Mouse (Mus musculus) ES-E14 (cell line): ENCODE results near the gene Mid2. TPM values are rescaled to one million over a fixed set of nuclear protein-coding genes. Genes with fewer than 3 reads are reported as not detected.
A peak's percentile ranks its signal among the peaks of the same experiment; 100 is the strongest.
"Not testable (repeated sequence)": the region's sequence is repeated elsewhere in the genome, so short reads cannot be mapped to it uniquely, and the experiment has no call there.

Experiments
- DNase-seq: peaks from one replicate; pipeline ENCODE4 v3.0.0-alpha.2; 2013; ENCODE audit warnings: low read depth, low spot score
- H3K27ac ChIP-seq: 2 replicates; pipeline ENCODE4 v1.5.1; 2012; ENCODE audit warnings: low read depth, mild to moderate bottlenecking, low read length, moderate library complexity, mixed read lengths; ENCODE audit not compliant: poor library complexity, insufficient read depth, severe bottlenecking
- H3K36me3 ChIP-seq: 2 replicates; pipeline ENCODE4 v1.6.1; 2012; ENCODE audit warnings: mild to moderate bottlenecking, low read length, moderate library complexity, mixed read lengths; ENCODE audit not compliant: control insufficient read depth, poor library complexity, insufficient read depth, severe bottlenecking
- H3K4me1 ChIP-seq, 2 experiments: fragments of 150-350 bp in 1 of 2; sonication (generic) in 1 of 2; 2 replicates each; pipeline ENCODE4 v1.6.1; 2012; ENCODE audit warnings: low read length in 2 of 2, mild to moderate bottlenecking in 1 of 2, mixed read lengths in 1 of 2; ENCODE audit not compliant: control insufficient read depth in 2 of 2, insufficient read depth in 2 of 2, poor library complexity in 1 of 2
- H3K4me3 ChIP-seq, 2 experiments: fragments of 150-350 bp in 1 of 2; sonication (generic) in 1 of 2; 2 replicates each; pipeline ENCODE4 v1.5.1; 2012; ENCODE audit warnings: low read length in 2 of 2, low read depth in 1 of 2, mild to moderate bottlenecking in 1 of 2, mixed read lengths in 1 of 2; ENCODE audit not compliant: insufficient read depth in 1 of 2, poor library complexity in 1 of 2, severe bottlenecking in 1 of 2
- H3K9ac ChIP-seq: 2 replicates; pipeline ENCODE4 v1.6.1; 2012; ENCODE audit warnings: low read depth, mild to moderate bottlenecking, low read length, mixed read lengths; ENCODE audit not compliant: poor library complexity, insufficient read depth, severe bottlenecking
- H3K9me3 ChIP-seq: fragments of 150-350 bp; sonication (generic); 2 replicates; pipeline ENCODE4 v1.6.1; 2012; ENCODE audit warnings: low read depth, mild to moderate bottlenecking, low read length; ENCODE audit not compliant: control insufficient read depth, insufficient read depth
- CHD2 ChIP-seq: IDR thresholded peaks from 2 replicates; pipeline ENCODE4 v1.6.1; 2014; ENCODE audit warnings: mild to moderate bottlenecking, low read depth, low read length, inconsistent platforms
- HCFC1 ChIP-seq: IDR thresholded peaks from 2 replicates; pipeline ENCODE4 v1.6.1; 2012; ENCODE audit warnings: low read length, inconsistent platforms, borderline replicate concordance; ENCODE audit not compliant: insufficient read depth
- MAFK ChIP-seq: IDR thresholded peaks from 2 replicates; pipeline ENCODE4 v1.6.1; 2014; ENCODE audit warnings: mild to moderate bottlenecking, low read depth, low read length, inconsistent platforms; ENCODE audit not compliant: insufficient read depth
- ZC3H11A ChIP-seq: IDR thresholded peaks from 2 replicates; pipeline ENCODE4 v1.6.1; 2012; ENCODE audit warnings: low read depth, mild to moderate bottlenecking, inconsistent platforms, low read length, borderline replicate concordance
- ZNF384 ChIP-seq: IDR thresholded peaks from 2 replicates; pipeline ENCODE4 v1.6.1; 2012; ENCODE audit warnings: low read depth, low read length, inconsistent platforms
- in situ Hi-C, 2 experiments: fragments of 600-800 bp; cut with MboI; formaldehyde crosslinking; loops; one replicate each; pipeline ENCODE4 v1.15.1; 2025; ENCODE audit warnings: low sequenced_read_pairs in 2 of 2, inconsistent platforms in 1 of 2; ENCODE audit not compliant: unreplicated experiment in 2 of 2
- total RNA-seq: library from RNA; depleted of rRNA; stranded (reverse); fragments of 300-350 nt; gene quantifications from 2 replicates; pipeline ENCODE4 v1.2.3, GENCODE M21; 2012

Mid2 gene
- total RNA-seq, 1 experiment = 0.94 TPM

- Histone ChIP-seq H3K27ac (no peak overlapping the region), H3K9me3 (no peaks in the 10 kb centered on the region), H3K4me3 (no peak overlapping the region), H3K36me3 (no peaks in the 10 kb centered on the region), H3K4me1 (0 out of 4 replicates have a peak, but pooled peaks cover 0 to 1% of the 10 kb centered on the region in 2 experiments), H3K9ac (no peak overlapping the region)
- no peak for DNase-seq
- in situ Hi-C loops = no loop called here
- TF ChIP-seq ZC3H11A = no peak
- no peak for TF ChIP-seq ZNF384
- no peak for TF ChIP-seq MAFK
- no peak for TF ChIP-seq CHD2
- TF ChIP-seq HCFC1 = no peak
Measured at GRCm38 (mm10) chrX:140660731-140661130, 3.7 kb upstream of the Mid2 start.

- H3K36me3 ChIP-seq = no peaks in the 10 kb centered on the region
Measured at GRCm38 (mm10) chrX:140663516-140663915, 883 bp upstream of the Mid2 start.

GRCm38 (mm10) chrX:140665242-140665810 lies 927 bp downstream of the Mid2 start:
- TF ChIP-seq ZC3H11A = no peak
- no peak for TF ChIP-seq CHD2
- no peak for TF ChIP-seq ZNF384
- TF ChIP-seq HCFC1 = no peak
- no peak for TF ChIP-seq MAFK
- H3K9ac ChIP-seq = peak overlapping the region; percentile 45; the same call in 1 of the 2 replicates
- peak overlapping the region; percentile 48 to 66 for H3K4me3 ChIP-seq
- H3K9me3 ChIP-seq = no peaks in the 10 kb centered on the region
- 0 out of 4 replicates have a peak, but pooled peaks cover 0 to 1% of the 10 kb centered on the region in 2 experiments for H3K4me1 ChIP-seq
- DNase-seq = no peak
- H3K27ac ChIP-seq = no peak overlapping the region
- in situ Hi-C loops = no loop called here
- no peaks in the 10 kb centered on the region for H3K36me3 ChIP-seq

More at GRCm38 (mm10) chrX:140663516-140663915, 883 bp upstream of the Mid2 start:
- TF ChIP-seq MAFK = no peak
- in situ Hi-C loops = no loop called here
- Histone ChIP-seq H3K4me3 (no peak overlapping the region), H3K27ac (no peak overlapping the region), H3K4me1 (0 out of 4 replicates have a peak, but pooled peaks cover 0 to 1% of the 10 kb centered on the region in 2 experiments), H3K9ac (no peak overlapping the region), H3K9me3 (no peaks in the 10 kb centered on the region)
- DNase-seq = no peak

- in situ Hi-C loops = no loop called here
- Histone ChIP-seq H3K27ac (no peak overlapping the region), H3K9me3 (no peaks in the 10 kb centered on the region), H3K4me3 (no peak overlapping the region), H3K36me3 (no peaks in the 10 kb centered on the region), H3K9ac (no peak overlapping the region), H3K4me1 (no peaks in the 10 kb centered on the region)
- DNase-seq = no peak
- TF ChIP-seq CHD2 (no peak), HCFC1 (no peak), ZNF384 (no peak), ZC3H11A (no peak), MAFK (no peak)
Measured at GRCm38 (mm10) chrX:140675444-140675843, 11.0 kb downstream of the Mid2 start.

GRCm38 (mm10) chrX:140688335-140688734 lies 23.9 kb downstream of the Mid2 start:
- Histone ChIP-seq H3K9me3 (no peaks in the 10 kb centered on the region), H3K4me1 (no peaks in the 10 kb centered on the region)
- in situ Hi-C loops = no loop called here

GRCm38 (mm10) chrX:140697872-140698463 lies 33.6 kb downstream of the Mid2 start:
- H3K27ac ChIP-seq, H3K4me1 ChIP-seq, H3K9me3 ChIP-seq, H3K9ac ChIP-seq, in situ Hi-C loops, H3K4me3 ChIP-seq, H3K36me3 ChIP-seq, DNase-seq: not testable (repeated sequence)

More at GRCm38 (mm10) chrX:140688335-140688734, 23.9 kb downstream of the Mid2 start:
- TF ChIP-seq CHD2 = no peak
- no peak for TF ChIP-seq ZC3H11A
- no peak for TF ChIP-seq MAFK
- TF ChIP-seq HCFC1 = no peak
- TF ChIP-seq ZNF384 = no peak
- no peaks in the 10 kb centered on the region for H3K36me3 ChIP-seq
- no peak overlapping the region for H3K9ac ChIP-seq
- no peak for DNase-seq
- no peak overlapping the region for H3K4me3 ChIP-seq
- no peak overlapping the region for H3K27ac ChIP-seq
